Mouse (Mus musculus) midbrain, embryonic 13.5 days (tissue): ENCODE measurements around the gene Thtpa. TPM values are rescaled to one million over a fixed set of nuclear protein-coding genes. Genes with fewer than 3 reads are reported as not detected.

Source experiments
- ATAC-seq: fragments of 200-750 bp; cut with Nextera tagmentation; 2 replicates; pipeline ENCODE4 v1.8.0; 2017; ENCODE audit warnings: mild to moderate bottlenecking, moderate TSS enrichment, moderate library complexity
- H3K27ac ChIP-seq: fragments of 300-500 bp; sonication (generic); 2 replicates; pipeline ENCODE4 v1.5.1; 2015; ENCODE audit warnings: inconsistent platforms, mild to moderate bottlenecking, moderate library complexity
- H3K27me3 ChIP-seq: fragments of 300-500 bp; sonication (generic); 2 replicates; pipeline ENCODE4 v1.6.1; 2015; ENCODE audit warnings: mild to moderate bottlenecking, inconsistent platforms
- H3K36me3 ChIP-seq: fragments of 300-500 bp; sonication (generic); 2 replicates; pipeline ENCODE4 v1.6.1; 2015; ENCODE audit warnings: mild to moderate bottlenecking, inconsistent platforms
- H3K4me1 ChIP-seq: fragments of 300-500 bp; sonication (generic); replicated peaks from 2 replicates; pipeline ENCODE4 v1.6.1; 2015; ENCODE audit warnings: inconsistent platforms
- H3K4me2 ChIP-seq: fragments of 300-500 bp; sonication (generic); replicated peaks from 2 replicates; pipeline ENCODE4 v1.6.1; 2015; ENCODE audit warnings: moderate library complexity, mild to moderate bottlenecking, inconsistent platforms
- H3K4me3 ChIP-seq: fragments of 300-500 bp; sonication (generic); replicated peaks from 2 replicates; pipeline ENCODE4 v1.5.1; 2015; ENCODE audit warnings: mild to moderate bottlenecking, inconsistent platforms
- H3K9ac ChIP-seq: fragments of 300-500 bp; sonication (generic); replicated peaks from 2 replicates; pipeline ENCODE4 v1.6.1; 2015; ENCODE audit warnings: mild to moderate bottlenecking, inconsistent platforms
- H3K9me3 ChIP-seq: fragments of 300-500 bp; sonication (generic); 2 replicates; pipeline ENCODE4 v1.6.1; 2016; ENCODE audit warnings: mild to moderate bottlenecking, inconsistent platforms
- WGBS: fragments of 180-500 bp; shearing (Covaris S2); methylation state at CpG from one replicate; pipeline ENCODE4 v1.1.7; 2015; 5-methylcytosine and 5-hydroxymethylcytosine counted together
- polyA plus RNA-seq: library from polyadenylated mRNA; unstranded; fragments of >200 nt; fragmentation: Nextera tagmentation; extraction: Ambion mirVana; gene quantifications from 2 replicates; pipeline ENCODE4 v1.2.1, GENCODE M21; 2015

Thtpa gene
- polyA plus RNA-seq, result 32.1 and 35.0 TPM in 2 replicates

GRCm38 (mm10) chr14:55094704-55095231, at the start of gene Thtpa:
Thtpa (plus strand) TSS chr14:55094784.
- Histone ChIP-seq H3K9ac (peak within 1 kb of the TSS; percentile 82), H3K27me3 (0 out of 2 replicates have a peak, but pooled peaks cover 4% of the 10 kb centered on the region), H3K27ac (peak within 1 kb of the TSS; percentile 95), H3K9me3 (no peaks in the 10 kb centered on the region), H3K4me3 (peak within 1 kb of the TSS; percentile 64), H3K36me3 (0 out of 2 replicates have a peak, but pooled peaks cover 7% of the 10 kb centered on the region), H3K4me2 (peak within 1 kb of the TSS; percentile 76), H3K4me1 (peaks cover 54% of the 10 kb centered on the region)
- WGBS, result under 1% methylated on average over 30 of the region's 30 CpGs
- peak; percentile 62 for ATAC-seq

DNA sequence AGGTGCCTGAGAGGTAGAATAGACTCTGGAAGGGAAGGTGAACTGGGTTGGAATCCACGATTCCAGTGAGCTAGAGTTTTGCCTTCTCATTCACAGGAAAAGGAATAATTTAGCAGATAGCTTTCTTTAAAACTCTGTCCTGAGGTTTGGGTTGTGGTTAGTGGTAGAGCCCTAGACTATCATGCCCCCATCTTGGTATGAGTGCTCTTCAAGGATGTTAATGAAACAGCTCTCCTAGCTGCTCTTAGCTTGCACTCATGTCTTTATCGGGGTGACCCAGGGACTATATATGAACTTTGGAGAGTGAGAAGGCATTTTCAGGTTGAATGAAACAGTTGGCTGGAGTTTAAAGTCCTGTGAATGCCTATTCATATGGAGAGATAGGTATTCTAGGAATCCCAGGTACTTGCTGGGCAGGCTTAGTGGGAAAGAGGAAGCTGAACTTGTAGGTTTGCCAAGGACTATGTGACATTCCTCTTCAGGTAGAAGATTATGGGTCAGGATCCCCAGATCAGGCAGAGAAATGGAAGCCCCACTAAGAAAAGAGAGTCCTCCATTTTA, 46.5 kb upstream of the Thtpa start:
- Histone ChIP-seq H3K4me2 (no peak overlapping the region), H3K27ac (no peak overlapping the region), H3K36me3 (no peaks in the 10 kb centered on the region), H3K9me3 (no peaks in the 10 kb centered on the region), H3K9ac (no peak overlapping the region), H3K27me3 (no peaks in the 10 kb centered on the region), H3K4me3 (no peak overlapping the region), H3K4me1 (peaks cover 3% of the 10 kb centered on the region; the same call in 1 of the 2 replicates)
- 88% methylated on average over 2 of the region's 2 CpGs for WGBS
- ATAC-seq, result no peak

DNA sequence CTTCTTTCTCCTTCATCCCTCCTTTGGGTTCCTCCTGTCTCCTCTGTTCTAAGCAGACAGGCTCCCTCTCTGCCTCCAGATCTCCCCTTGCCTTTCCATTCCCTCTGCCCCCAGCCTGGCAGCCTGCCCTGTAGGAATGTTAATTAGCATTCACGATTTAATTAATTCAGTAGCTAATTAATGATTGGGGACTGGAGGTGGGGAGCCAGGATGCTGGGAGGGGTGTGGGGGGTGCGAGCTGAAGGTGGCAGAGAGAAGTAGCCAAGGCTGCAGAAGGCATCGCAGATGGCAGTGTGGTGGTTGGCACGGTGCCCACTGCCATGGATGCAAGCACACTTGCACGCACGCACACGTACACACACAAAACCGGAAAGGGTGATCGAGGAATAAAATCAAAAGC, 42.1 kb upstream of the Thtpa start:
- peak; percentile 70 for ATAC-seq
- Histone ChIP-seq H3K4me3 (no peak overlapping the region), H3K4me1 (peaks cover 22% of the 10 kb centered on the region), H3K27me3 (no peaks in the 10 kb centered on the region), H3K9me3 (no peaks in the 10 kb centered on the region), H3K9ac (no peak overlapping the region), H3K4me2 (no peak overlapping the region), H3K36me3 (no peaks in the 10 kb centered on the region), H3K27ac (peak overlapping the region; percentile 78)
- WGBS, result 69% methylated on average over 9 of the region's 9 CpGs

GRCm38 (mm10) chr14:55053050-55053449, 41.5 kb upstream of the Thtpa start:
- Histone ChIP-seq H3K9me3 (no peaks in the 10 kb centered on the region), H3K4me3 (no peak overlapping the region), H3K27me3 (no peaks in the 10 kb centered on the region), H3K27ac (peak overlapping the region; percentile 84), H3K4me1 (peaks cover 22% of the 10 kb centered on the region), H3K4me2 (no peak overlapping the region), H3K9ac (no peak overlapping the region), H3K36me3 (no peaks in the 10 kb centered on the region)
- WGBS, result 71% methylated on average over 4 of the region's 4 CpGs
- ATAC-seq, result no peak

DNA sequence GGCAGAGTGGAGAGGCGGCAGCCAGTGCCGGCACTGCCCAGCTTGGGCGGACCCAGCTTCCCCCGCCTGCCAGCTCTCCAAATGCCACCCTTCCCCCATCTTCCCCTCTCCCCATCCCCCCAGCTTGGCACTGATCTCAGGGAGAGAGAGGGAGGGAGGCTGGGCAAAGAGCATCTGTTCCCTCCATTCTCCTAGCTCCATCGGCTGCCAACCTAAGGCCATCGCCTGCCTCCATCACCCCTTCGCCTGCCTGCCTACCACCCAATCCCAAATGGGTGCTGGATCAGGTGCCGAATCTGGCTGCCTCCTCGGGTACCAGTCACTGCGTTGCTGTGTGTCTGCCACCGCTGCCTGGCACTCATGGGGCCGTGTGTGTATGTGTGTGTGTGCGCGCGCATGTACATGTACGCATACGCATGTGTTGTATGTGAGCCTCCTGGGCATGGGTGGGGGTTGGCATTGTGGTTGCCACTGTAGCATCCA, 40.8 kb upstream of the Thtpa start:
- Histone ChIP-seq H3K27ac (peak overlapping the region; percentile 84), H3K4me1 (peaks cover 22% of the 10 kb centered on the region)

DNA sequence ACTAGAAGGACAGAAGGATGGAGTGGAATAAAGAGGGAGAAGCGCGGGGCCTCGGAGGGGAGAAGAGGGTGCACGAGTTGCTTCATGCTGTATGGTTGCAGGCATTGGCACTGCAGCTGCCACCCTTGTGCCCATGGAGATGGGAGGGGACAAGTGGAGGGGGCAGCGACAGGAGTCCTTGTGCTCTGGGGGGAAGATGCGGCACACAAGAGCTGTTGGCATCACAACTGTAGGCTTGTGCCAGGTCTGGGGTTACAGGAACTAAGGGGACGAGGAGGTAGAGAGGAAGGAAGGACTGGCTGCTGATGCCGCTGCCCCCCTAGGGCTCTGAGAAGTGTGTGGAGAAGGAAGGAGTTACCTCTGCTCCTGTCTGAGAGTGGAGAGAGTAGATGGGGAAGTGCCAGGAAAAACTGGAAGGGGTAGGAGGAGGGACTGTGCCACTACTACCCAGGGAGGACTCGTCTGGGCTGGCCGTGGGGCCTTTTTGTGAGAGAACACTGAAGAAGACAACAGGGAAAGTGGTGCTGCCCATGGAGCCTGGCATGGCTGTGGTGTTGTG, 40.3 kb upstream of the Thtpa start:
- Histone ChIP-seq H3K4me1 (peaks cover 23% of the 10 kb centered on the region), H3K9ac (no peak overlapping the region; the same call in 1 of the 2 replicates), H3K27ac (peak overlapping the region; percentile 84), H3K4me2 (peak overlapping the region; percentile 43), H3K36me3 (no peaks in the 10 kb centered on the region), H3K27me3 (no peaks in the 10 kb centered on the region), H3K9me3 (no peaks in the 10 kb centered on the region), H3K4me3 (peak overlapping the region; percentile 24)
- 81% methylated on average over 10 of the region's 10 CpGs for WGBS
- ATAC-seq, result peak; percentile 3

More for the DNA sequence above, 40.8 kb upstream of the Thtpa start:
- 78% methylated on average over 17 of the region's 17 CpGs for WGBS
- H3K9ac ChIP-seq, result no peak overlapping the region; the same call in 1 of the 2 replicates
- peak overlapping the region; percentile 24 for H3K4me3 ChIP-seq
- peak; percentile 74 for ATAC-seq
- no peaks in the 10 kb centered on the region for H3K27me3 ChIP-seq
- no peaks in the 10 kb centered on the region for H3K36me3 ChIP-seq
- H3K9me3 ChIP-seq, result no peaks in the 10 kb centered on the region
- H3K4me2 ChIP-seq, result peak overlapping the region; percentile 43

GRCm38 (mm10) chr14:55055167-55055834, 39.3 kb upstream of the Thtpa start:
- Histone ChIP-seq H3K4me2 (peak overlapping the region; percentile 43), H3K27me3 (no peaks in the 10 kb centered on the region), H3K4me1 (peaks cover 31% of the 10 kb centered on the region), H3K27ac (peak overlapping the region; percentile 84), H3K36me3 (no peaks in the 10 kb centered on the region), H3K4me3 (peak overlapping the region; percentile 24; the same call in 1 of the 2 replicates), H3K9ac (no peak overlapping the region), H3K9me3 (no peaks in the 10 kb centered on the region)
- peak; percentile 50; the same call in 1 of the 2 replicates for ATAC-seq
- 68% methylated on average over 11 of the region's 11 CpGs for WGBS

GRCm38 (mm10) chr14:55059009-55059408, 35.6 kb upstream of the Thtpa start:
- H3K27ac ChIP-seq, result no peak overlapping the region
- no peak overlapping the region for H3K4me3 ChIP-seq
- H3K27me3 ChIP-seq, result no peaks in the 10 kb centered on the region
- WGBS, result 98% methylated on average over 1 of the region's 1 CpGs
- no peak overlapping the region for H3K9ac ChIP-seq
- peaks cover 22% of the 10 kb centered on the region for H3K36me3 ChIP-seq
- no peak for ATAC-seq
- H3K4me1 ChIP-seq, result peaks cover 54% of the 10 kb centered on the region
- H3K4me2 ChIP-seq, result no peak overlapping the region
- H3K9me3 ChIP-seq, result no peaks in the 10 kb centered on the region

- peaks cover 31% of the 10 kb centered on the region for H3K36me3 ChIP-seq
- no peaks in the 10 kb centered on the region for H3K9me3 ChIP-seq
- peak overlapping the region; percentile 54; the same call in 1 of the 2 replicates for H3K27ac ChIP-seq
- 23% methylated on average over 5 of the region's 5 CpGs for WGBS
- H3K4me3 ChIP-seq, result no peak overlapping the region
- peaks cover 47% of the 10 kb centered on the region for H3K4me1 ChIP-seq
- H3K4me2 ChIP-seq, result no peak overlapping the region
- H3K9ac ChIP-seq, result no peak overlapping the region
- H3K27me3 ChIP-seq, result no peaks in the 10 kb centered on the region
- no peak for ATAC-seq
Measured at GRCm38 (mm10) chr14:55059931-55060330, 34.7 kb upstream of the Thtpa start.

- H3K9me3 ChIP-seq, result no peaks in the 10 kb centered on the region
- peaks cover 51% of the 10 kb centered on the region for H3K36me3 ChIP-seq
- H3K4me2 ChIP-seq, result no peak overlapping the region
- H3K9ac ChIP-seq, result no peak overlapping the region
- H3K27ac ChIP-seq, result no peak overlapping the region
- H3K4me3 ChIP-seq, result no peak overlapping the region
- H3K27me3 ChIP-seq, result no peaks in the 10 kb centered on the region
- 46% methylated on average over 7 of the region's 7 CpGs for WGBS
- H3K4me1 ChIP-seq, result peaks cover 44% of the 10 kb centered on the region
- ATAC-seq, result no peak
Measured at GRCm38 (mm10) chr14:55061845-55062244, 32.7 kb upstream of the Thtpa start.

- no peak overlapping the region for H3K4me3 ChIP-seq
- H3K9ac ChIP-seq, result no peak overlapping the region
- H3K27ac ChIP-seq, result peak overlapping the region; percentile 30; the same call in 1 of the 2 replicates
- peaks cover 44% of the 10 kb centered on the region for H3K4me1 ChIP-seq
- peaks cover 58% of the 10 kb centered on the region for H3K36me3 ChIP-seq
- H3K9me3 ChIP-seq, result no peaks in the 10 kb centered on the region
- H3K27me3 ChIP-seq, result no peaks in the 10 kb centered on the region
- WGBS, result 24% methylated on average over 17 of the region's 17 CpGs
- H3K4me2 ChIP-seq, result no peak overlapping the region; the same call in 1 of the 2 replicates
- peak; percentile 68 for ATAC-seq
Measured at GRCm38 (mm10) chr14:55062626-55063025, 32.0 kb upstream of the Thtpa start.

- H3K9ac ChIP-seq, result no peak overlapping the region
- no peaks in the 10 kb centered on the region for H3K27me3 ChIP-seq
- peak overlapping the region; percentile 30; the same call in 1 of the 2 replicates for H3K27ac ChIP-seq
- ATAC-seq, result no peak
- no peak overlapping the region for H3K4me2 ChIP-seq
- 93% methylated on average over 5 of the region's 5 CpGs for WGBS
- peaks cover 44% of the 10 kb centered on the region for H3K4me1 ChIP-seq
- peaks cover 63% of the 10 kb centered on the region for H3K36me3 ChIP-seq
- H3K4me3 ChIP-seq, result no peak overlapping the region
- H3K9me3 ChIP-seq, result no peaks in the 10 kb centered on the region
Measured at GRCm38 (mm10) chr14:55063117-55063516, 31.5 kb upstream of the Thtpa start.
